Mouse (Mus musculus) kidney, embryonic 16.5 days (tissue): Measurements from ENCODE around the gene Nubp2. TPM values are rescaled to one million over a fixed set of nuclear protein-coding genes. Genes with fewer than 3 reads are reported as not detected.

Experiments used
- ATAC-seq: fragments of 200-750 bp; cut with Nextera tagmentation; 2 replicates; pipeline ENCODE4 v1.8.0; 2017; ENCODE audit warnings: moderate TSS enrichment; ENCODE audit not compliant: low FRiP score, low TSS enrichment
- H3K27ac ChIP-seq: fragments of 300-500 bp; sonication (generic); 2 replicates; pipeline ENCODE4 v1.5.1; 2014; ENCODE audit warnings: low read length
- H3K27me3 ChIP-seq: fragments of 300-500 bp; sonication (generic); 2 replicates; pipeline ENCODE4 v1.6.1; 2014; ENCODE audit warnings: low read length, control low read depth, mixed read lengths; ENCODE audit not compliant: insufficient read depth
- H3K36me3 ChIP-seq: fragments of 300-500 bp; sonication (generic); 2 replicates; pipeline ENCODE4 v1.6.1; 2014; ENCODE audit warnings: low read length, control low read depth, mixed read lengths; ENCODE audit not compliant: insufficient read depth
- H3K4me1 ChIP-seq: fragments of 300-500 bp; sonication (generic); 2 replicates; pipeline ENCODE4 v1.6.1; 2014; ENCODE audit warnings: low read length, control low read depth, mixed read lengths; ENCODE audit not compliant: insufficient read depth
- H3K4me2 ChIP-seq: fragments of 300-500 bp; sonication (generic); replicated peaks from 2 replicates; pipeline ENCODE4 v1.6.1; 2014; ENCODE audit warnings: low read depth, low read length
- H3K4me3 ChIP-seq: fragments of 300-500 bp; sonication (generic); 2 replicates; pipeline ENCODE4 v1.5.1; 2014; ENCODE audit warnings: mild to moderate bottlenecking, low read length
- H3K9ac ChIP-seq: fragments of 300-500 bp; sonication (generic); replicated peaks from 2 replicates; pipeline ENCODE4 v1.6.1; 2014; ENCODE audit warnings: low read length
- H3K9me3 ChIP-seq: fragments of 300-500 bp; sonication (generic); 2 replicates; pipeline ENCODE4 v1.6.1; 2016; ENCODE audit warnings: low read length, control low read depth
- WGBS: fragments of 180-500 bp; shearing (Covaris S2); extraction: QIAGEN DNeasy Blood & Tissue Kit; methylation state at CpG from one replicate; pipeline ENCODE4 v1.1.7; 2014; 5-methylcytosine and 5-hydroxymethylcytosine counted together
- polyA plus RNA-seq: library from polyadenylated mRNA; unstranded; fragments of >200 nt; fragmentation: Nextera tagmentation; extraction: Ambion mirVana; gene quantifications from 2 replicates; pipeline ENCODE4 v1.2.1, GENCODE M21; 2015

Nubp2 gene
- polyA plus RNA-seq, 1 experiment from 2014 or later = 67.1 TPM

DNA sequence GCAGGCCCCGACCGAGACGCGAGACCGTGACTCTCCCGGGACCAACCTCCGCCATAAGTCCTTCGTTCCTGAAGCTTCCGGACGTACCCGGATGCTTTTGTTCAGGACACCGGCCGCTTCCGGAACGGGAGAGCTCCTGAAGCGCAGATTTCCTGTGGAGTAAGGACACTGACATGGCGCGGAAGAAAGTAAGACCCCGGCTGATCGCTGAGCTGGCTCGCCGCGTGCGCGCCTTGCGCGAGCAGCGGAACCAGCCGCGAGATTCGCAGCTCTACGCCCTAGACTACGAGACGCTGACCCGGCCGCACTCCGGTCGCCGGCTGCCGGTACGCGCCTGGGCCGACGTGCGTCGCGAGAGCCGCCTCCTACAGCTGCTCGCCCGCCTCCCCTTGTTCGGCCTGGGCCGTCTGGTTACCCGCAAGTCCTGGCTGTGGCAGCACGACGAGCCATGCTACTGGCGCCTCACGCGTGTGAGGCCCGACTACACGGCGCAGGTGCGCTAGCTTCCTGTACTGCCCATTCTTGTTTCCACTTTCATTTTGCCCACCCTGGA lies 8.9 kb upstream of the Nubp2 start, which contains the start of the genes Eme2 and Mrps34:
TSS of gene Eme2 (minus strand) at position 93 of the 553 bp plus-strand sequence.
TSS of gene Mrps34 (plus strand) at position 122 of the 553 bp plus-strand sequence.
- no peaks in the 10 kb centered on the region for H3K9me3 ChIP-seq
- peak; percentile 33; the same call in 1 of the 2 replicates for ATAC-seq
- under 1% methylated on average over 62 of the region's 62 CpGs for WGBS
- peak within 1 kb of the TSS; percentile 80 for H3K4me3 ChIP-seq
- peak within 1 kb of the TSS; percentile 99 for H3K4me2 ChIP-seq
- peak within 1 kb of the TSS; percentile 91 for H3K9ac ChIP-seq
- peaks cover 60% of the 10 kb centered on the region for H3K36me3 ChIP-seq
- peak within 1 kb of the TSS; percentile 78 for H3K27ac ChIP-seq
- peaks cover 30% of the 10 kb centered on the region for H3K4me1 ChIP-seq
- no peaks in the 10 kb centered on the region for H3K27me3 ChIP-seq

DNA sequence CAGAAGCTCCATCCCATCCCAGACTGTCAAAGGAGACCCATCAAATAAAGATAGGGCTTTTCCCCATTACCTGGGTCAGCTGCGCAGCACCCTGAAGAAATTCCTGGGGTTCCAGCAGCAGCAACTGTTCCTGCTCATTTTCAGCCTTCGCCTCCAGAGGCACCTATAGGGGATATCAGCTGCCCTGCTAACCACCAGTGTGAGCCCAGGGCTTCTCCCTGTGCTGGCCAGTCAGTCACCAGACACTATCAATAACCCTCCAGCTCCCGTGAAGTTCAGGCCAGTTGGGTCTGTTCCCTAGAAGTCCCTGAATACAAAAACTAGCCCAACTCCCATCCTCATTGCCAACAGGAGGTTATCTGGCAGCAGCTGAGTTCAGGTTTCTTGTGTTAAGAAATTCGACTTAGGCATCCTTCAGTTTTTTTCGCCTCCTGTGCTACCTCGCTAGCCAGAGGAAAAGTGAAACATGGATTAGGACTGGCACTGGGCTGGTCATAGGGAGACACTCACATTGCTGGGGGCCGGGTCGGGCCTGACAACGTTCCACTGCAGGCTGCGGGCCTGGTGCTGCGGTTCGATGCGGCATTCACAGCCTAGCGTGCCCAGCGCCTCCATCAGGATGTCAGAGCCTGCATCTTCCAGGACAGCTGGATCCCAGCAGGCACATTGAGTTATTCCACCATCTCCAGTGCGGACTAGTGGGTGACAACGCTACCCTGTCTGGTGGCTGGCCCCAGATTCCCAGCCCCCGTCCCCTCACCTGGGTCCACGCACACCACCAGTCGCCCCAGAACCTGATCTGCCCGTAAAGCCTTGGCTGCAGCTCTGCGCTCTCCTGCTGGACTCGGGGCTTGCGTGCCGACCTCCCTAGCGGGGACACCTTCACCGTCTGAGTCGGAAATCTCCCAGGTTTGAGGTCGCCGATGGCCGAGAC lies 8.2 kb upstream of the Nubp2 start:
- ATAC-seq = 0 out of 2 replicates have a peak, but pooled peaks have one; percentile 9
- H3K36me3 ChIP-seq = peaks cover 53% of the 10 kb centered on the region
- H3K27me3 ChIP-seq = no peaks in the 10 kb centered on the region
- peak overlapping the region; percentile 65 for H3K27ac ChIP-seq
- peak overlapping the region; percentile 91 for H3K9ac ChIP-seq
- H3K4me3 ChIP-seq = peak overlapping the region; percentile 80
- 9% methylated on average over 31 of the region's 31 CpGs for WGBS
- H3K4me1 ChIP-seq = peaks cover 30% of the 10 kb centered on the region
- H3K9me3 ChIP-seq = no peaks in the 10 kb centered on the region
- H3K4me2 ChIP-seq = peak overlapping the region; percentile 99

DNA sequence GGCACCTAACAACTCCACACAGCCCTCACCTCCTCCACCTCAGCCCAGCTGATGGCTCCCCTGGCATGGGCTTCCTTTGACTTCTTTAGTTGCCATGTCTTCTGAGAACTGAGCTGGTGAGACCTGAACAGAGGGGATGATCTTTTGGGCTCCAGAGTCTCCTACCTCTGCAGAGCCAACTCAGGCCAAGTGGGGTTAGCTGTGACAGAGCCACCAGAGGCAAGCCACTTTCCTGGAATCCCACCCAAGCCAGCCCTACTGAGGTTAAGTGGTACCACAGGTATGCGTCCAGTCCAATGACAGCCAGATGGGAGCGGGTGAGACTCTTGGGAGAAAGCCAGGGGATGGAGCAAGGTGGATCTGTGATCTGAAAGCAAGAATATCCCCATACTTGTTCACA lies 7.1 kb upstream of the Nubp2 start:
- no peak for ATAC-seq
- H3K4me2 ChIP-seq = no peak overlapping the region
- no peak overlapping the region for H3K27ac ChIP-seq
- no peaks in the 10 kb centered on the region for H3K9me3 ChIP-seq
- peaks cover 42% of the 10 kb centered on the region for H3K36me3 ChIP-seq
- WGBS = 97% methylated on average over 2 of the region's 2 CpGs
- peaks cover 30% of the 10 kb centered on the region for H3K4me1 ChIP-seq
- H3K9ac ChIP-seq = no peak overlapping the region
- H3K27me3 ChIP-seq = no peaks in the 10 kb centered on the region
- no peak overlapping the region for H3K4me3 ChIP-seq

GRCm38 (mm10) chr17:24892785-24893184 lies 6.6 kb upstream of the Nubp2 start:
- WGBS = 94% methylated on average over 12 of the region's 12 CpGs
- no peaks in the 10 kb centered on the region for H3K27me3 ChIP-seq
- no peak overlapping the region for H3K4me2 ChIP-seq
- H3K9ac ChIP-seq = no peak overlapping the region
- H3K4me1 ChIP-seq = peaks cover 30% of the 10 kb centered on the region
- ATAC-seq = no peak
- peaks cover 37% of the 10 kb centered on the region for H3K36me3 ChIP-seq
- H3K9me3 ChIP-seq = no peaks in the 10 kb centered on the region
- H3K4me3 ChIP-seq = no peak overlapping the region
- H3K27ac ChIP-seq = no peak overlapping the region

- WGBS = 89% methylated on average over 13 of the region's 13 CpGs
- H3K27me3 ChIP-seq = no peaks in the 10 kb centered on the region
- no peak overlapping the region for H3K27ac ChIP-seq
- no peaks in the 10 kb centered on the region for H3K9me3 ChIP-seq
- H3K9ac ChIP-seq = no peak overlapping the region
- H3K4me3 ChIP-seq = no peak overlapping the region
- H3K36me3 ChIP-seq = peaks cover 35% of the 10 kb centered on the region
- no peak for ATAC-seq
- peaks cover 27% of the 10 kb centered on the region for H3K4me1 ChIP-seq
- H3K4me2 ChIP-seq = no peak overlapping the region
Observed at GRCm38 (mm10) chr17:24891321-24891720, 5.2 kb upstream of the Nubp2 start.

DNA sequence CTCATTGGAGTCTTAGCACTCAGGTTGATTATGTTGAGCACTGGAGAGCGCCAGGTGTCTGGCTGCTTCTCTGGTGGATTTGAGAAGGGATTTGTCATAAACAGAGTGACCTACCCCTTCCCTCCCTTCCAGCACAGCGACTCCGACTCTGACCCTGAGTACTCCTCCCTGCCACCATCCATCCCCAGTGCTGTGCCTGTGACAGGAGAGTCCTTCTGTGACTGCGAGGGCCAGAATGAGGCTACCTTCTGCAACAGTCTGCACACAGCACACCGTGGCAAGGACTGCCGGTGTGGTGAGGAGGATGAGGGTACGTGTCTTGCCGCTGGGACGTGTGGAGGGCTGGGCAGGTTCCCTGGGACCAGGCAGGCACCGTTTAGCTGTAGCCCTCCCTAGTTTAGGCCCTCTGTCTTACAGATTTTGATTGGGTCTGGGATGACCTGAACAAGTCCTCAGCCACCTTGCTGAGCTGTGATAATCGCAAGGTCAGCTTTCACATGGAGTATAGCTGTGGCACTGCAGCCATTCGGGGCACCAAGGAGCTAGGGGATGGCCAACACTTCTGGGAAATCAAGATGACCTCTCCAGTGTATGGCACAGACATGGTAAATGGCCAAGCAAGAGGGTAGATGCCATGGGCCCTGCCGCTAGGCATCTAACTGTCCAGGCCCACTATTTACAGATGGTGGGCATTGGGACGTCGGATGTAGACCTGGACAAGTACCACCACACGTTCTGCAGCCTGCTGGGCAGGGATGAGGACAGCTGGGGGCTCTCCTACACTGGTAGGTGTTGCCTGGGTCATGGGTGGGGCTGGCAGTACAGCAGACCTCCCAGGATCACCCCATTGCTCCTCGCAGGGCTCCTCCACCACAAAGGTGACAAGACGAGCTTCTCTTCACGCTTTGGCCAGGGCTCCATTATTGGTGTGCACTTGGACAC lies 4.3 kb upstream of the Nubp2 start:
- Histone ChIP-seq H3K36me3 (peaks cover 35% of the 10 kb centered on the region), H3K9ac (no peak overlapping the region), H3K9me3 (no peaks in the 10 kb centered on the region), H3K27me3 (no peaks in the 10 kb centered on the region), H3K27ac (no peak overlapping the region), H3K4me1 (peaks cover 22% of the 10 kb centered on the region), H3K4me2 (no peak overlapping the region), H3K4me3 (no peak overlapping the region)
- no peak for ATAC-seq
- WGBS = 88% methylated on average over 19 of the region's 19 CpGs

DNA sequence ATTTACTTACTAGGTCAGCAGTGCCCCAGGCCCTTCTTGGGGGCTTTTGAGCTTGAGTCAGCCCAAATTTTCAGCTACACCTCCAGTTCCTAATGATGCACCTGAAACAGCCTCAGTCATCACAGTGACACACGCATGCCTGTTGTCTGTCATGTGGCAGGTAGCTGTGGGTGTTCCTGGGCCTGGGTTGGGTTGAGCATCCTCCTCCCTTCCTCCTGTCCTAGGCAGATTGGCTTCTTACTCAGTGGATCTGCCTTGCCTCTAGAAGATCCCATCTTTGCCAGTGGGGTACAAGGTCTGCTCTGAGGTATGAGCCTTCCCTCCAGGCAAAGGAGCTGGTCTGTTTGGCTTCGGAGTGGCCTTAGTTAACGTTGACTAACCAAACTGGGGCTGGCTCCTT lies 2.7 kb upstream of the Nubp2 start:
- H3K4me1 ChIP-seq = peaks cover 20% of the 10 kb centered on the region
- no peaks in the 10 kb centered on the region for H3K27me3 ChIP-seq
- no peak overlapping the region for H3K4me2 ChIP-seq
- no peaks in the 10 kb centered on the region for H3K9me3 ChIP-seq
- H3K4me3 ChIP-seq = no peak overlapping the region
- peaks cover 35% of the 10 kb centered on the region for H3K36me3 ChIP-seq
- no peak overlapping the region for H3K27ac ChIP-seq
- no peak for ATAC-seq
- WGBS = 90% methylated on average over 3 of the region's 3 CpGs
- no peak overlapping the region for H3K9ac ChIP-seq

GRCm38 (mm10) chr17:24887291-24888080 lies 1.3 kb upstream of the Nubp2 start:
- no peak overlapping the region for H3K27ac ChIP-seq
- H3K36me3 ChIP-seq = peaks cover 25% of the 10 kb centered on the region
- no peaks in the 10 kb centered on the region for H3K27me3 ChIP-seq
- peak overlapping the region; percentile 89 for H3K9ac ChIP-seq
- ATAC-seq = no peak
- peak overlapping the region; percentile 84 for H3K4me3 ChIP-seq
- 58% methylated on average over 18 of the region's 18 CpGs for WGBS
- peak overlapping the region; percentile 84 for H3K4me2 ChIP-seq
- no peaks in the 10 kb centered on the region for H3K9me3 ChIP-seq
- H3K4me1 ChIP-seq = peaks cover 17% of the 10 kb centered on the region

- peaks cover 19% of the 10 kb centered on the region for H3K36me3 ChIP-seq
Observed at GRCm38 (mm10) chr17:24886932-24887271, 753 bp upstream of the Nubp2 start.

More at GRCm38 (mm10) chr17:24886932-24887271, 753 bp upstream of the Nubp2 start:
- H3K4me3 ChIP-seq = peak overlapping the region; percentile 84
- H3K9me3 ChIP-seq = no peaks in the 10 kb centered on the region
- H3K4me2 ChIP-seq = peak overlapping the region; percentile 84
- H3K27me3 ChIP-seq = no peaks in the 10 kb centered on the region
- H3K9ac ChIP-seq = peak overlapping the region; percentile 89
- 2% methylated on average over 18 of the region's 18 CpGs for WGBS
- peak overlapping the region; percentile 76; the same call in 1 of the 2 replicates for H3K27ac ChIP-seq
- peak; percentile 43 for ATAC-seq
- H3K4me1 ChIP-seq = peaks cover 17% of the 10 kb centered on the region
